Mouse (Mus musculus) c-Kit-negative CD71-positive TER-119-positive erythroid progenitor cells, embryonic 14.5 days (primary cell): ENCODE measurements around the gene Tshz2.

ENCODE experiments used
- DNase-seq: peaks from one replicate; pipeline ENCODE4 v3.0.0-alpha.2; 2013; ENCODE audit warnings: low read depth, low spot score

Gene Tshz2

DNA sequence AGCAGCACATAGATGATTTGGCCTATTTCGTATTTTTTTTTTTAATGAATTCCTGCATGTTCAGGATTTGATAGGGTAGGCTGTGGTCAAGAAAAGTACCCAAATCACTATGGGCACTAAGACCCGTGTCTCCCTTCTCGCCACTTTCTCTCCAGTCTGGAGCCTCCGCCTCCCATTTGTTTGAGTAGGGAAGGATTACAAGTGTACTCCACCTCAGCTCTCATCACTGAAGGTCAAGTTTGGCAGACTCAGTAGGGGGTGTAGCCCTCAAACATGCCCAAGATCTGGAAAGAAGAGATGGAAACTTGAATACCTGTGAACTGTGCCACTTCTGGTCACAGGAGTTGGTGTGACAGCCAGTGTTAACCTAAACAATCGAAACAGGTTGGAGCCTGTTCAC, 66.3 kb downstream of the Tshz2 start:
- no peak for DNase-seq

DNA sequence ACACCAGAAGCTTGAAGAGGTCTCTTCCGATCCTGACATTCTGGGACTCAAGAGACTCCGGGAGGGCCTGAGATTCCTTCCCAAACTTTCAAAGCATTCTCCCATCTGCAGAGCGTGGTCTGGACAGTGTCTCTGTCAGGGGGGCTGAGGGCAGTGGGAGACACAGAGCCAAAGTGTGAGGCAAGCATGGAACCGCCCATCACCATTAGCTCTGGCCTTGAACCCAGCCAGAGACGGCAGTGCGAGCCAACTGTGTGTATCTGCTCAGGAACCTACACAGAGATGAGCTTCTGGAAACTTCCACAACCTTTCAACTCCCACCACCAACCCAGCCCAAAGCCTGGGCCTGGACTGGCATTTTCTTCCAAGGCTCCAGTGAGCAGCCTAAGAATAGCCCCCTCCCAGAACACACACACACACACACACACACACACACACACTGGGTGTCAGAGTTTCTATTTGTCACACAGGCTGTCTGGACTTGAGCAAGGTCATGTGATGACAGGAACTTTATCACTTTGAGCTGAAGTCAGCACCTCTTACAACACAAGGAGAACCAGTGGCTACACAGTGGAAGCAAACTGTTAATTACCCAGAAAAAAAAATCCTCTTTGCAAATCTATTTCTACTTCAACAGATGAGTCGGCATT, 67.2 kb downstream of the Tshz2 start:
- DNase-seq = no peak

DNA sequence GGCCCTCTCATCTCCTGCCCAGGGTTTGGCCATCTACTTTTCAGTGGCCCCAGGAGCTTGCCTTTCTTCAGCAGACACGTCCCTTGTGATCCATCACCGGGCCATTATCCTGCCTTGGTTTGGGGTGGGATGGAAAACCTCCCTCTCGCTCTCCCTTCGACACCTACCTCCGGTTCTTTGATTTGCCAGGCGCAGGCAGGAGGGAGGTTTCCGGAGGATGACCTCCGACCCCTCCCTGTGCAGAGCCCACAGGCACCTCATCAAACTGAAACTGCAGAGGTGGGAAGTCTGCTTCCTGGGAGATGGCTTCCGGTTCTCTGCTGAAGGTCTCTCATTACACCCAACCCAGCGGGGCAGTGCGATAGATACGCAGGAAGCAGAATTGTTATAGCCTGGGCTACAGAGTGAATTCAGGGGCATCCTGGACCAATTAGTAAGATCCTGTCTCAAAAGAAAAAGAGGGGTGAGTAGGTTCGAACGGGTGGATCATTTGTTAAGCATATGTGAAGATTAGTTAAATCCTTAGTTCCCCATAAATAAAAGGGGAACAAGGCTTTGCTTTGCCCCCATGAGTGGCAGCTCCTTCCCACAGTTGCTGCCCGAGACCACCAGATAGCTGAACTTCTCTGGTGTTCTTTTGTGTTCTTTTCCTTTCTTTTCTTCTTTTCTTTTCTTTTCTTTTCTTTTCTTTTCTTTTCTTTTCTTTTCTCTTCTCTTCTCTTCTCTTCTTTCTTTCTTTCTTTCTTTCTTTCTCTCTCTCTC, 70.1 kb downstream of the Tshz2 start:
- no peak for DNase-seq

DNA sequence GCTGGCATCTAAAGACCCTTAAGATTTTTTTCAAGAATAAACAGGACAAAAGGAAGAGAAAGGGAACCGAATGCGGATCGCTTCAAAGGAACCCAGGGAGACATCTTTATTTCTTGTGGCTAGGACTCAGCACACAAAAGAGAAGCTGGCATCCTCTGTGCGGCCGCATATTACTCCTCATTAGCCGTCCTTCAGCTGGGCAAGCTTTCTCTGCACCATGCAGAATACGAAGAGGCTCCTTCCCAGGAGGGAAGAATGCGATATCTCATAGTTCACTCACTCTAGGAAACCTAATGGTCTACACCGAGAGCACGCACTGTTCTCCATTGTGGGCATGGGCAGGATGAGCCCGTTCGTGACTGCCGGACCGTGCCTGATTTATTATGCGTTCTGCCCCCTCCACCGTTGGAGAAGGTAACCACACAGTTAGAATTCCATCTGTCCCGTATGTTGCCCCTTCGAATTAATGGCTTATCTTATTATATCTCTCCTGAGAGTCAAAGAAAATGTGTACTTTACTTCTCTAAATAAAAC, 89.0 kb downstream of the Tshz2 start:
- DNase-seq = no peak

DNA sequence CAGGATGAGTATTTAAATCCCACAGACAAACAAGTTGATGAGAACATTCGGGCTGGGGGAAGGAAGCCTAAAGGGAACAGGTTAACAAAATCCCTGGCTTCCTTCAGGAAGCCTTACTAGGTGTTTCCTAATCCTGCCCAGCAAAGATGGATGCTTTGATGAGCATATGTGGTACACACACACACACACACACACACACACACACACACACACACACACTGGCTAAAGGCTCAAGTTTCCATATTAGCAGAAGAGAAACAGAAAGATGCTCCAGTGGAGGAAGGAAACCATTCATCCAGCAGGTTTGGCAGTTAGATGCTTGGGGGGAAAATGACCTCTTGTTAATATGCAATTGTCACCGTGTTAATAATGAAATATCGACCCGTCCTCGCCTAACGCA, 89.5 kb downstream of the Tshz2 start:
- no peak for DNase-seq

DNA sequence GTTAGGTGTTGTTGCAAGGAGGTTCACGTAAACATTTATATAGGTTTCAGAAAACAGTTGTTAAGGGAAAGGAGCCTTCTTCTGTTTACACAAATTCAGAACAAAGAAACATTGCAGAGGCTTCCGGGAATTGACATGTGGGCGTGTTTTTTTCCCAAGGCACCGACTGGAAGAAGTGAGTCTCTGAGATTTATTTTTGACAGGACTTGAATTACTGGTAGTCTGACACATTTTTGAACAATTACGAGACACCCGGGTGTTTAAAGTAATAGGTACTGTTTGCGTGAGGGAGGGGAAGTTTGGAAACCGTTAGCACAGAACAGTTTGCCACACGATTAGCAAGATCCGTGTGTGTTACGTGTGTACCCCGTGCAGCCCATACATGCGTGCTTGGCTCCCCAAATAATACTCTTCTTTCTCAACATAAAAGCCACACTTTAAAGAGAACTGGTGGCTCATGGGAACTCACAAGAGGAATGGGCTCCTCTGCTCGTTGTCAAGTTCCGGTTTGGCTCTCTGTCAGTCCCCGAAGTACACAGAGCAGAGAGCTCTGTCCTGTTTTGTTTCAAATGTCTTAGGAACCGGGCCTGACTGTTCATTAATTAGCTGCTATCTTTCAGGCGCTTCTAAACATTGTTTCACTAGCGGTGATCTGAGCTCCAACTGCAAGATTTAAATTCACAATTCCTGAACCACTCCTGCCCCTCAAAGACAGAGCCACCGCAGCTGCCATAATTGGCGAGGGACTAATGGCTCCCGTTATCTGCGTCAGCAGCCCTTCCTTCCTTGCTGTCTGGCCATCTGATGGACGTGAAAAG, 91.0 kb downstream of the Tshz2 start:
- DNase-seq = no peak

DNA sequence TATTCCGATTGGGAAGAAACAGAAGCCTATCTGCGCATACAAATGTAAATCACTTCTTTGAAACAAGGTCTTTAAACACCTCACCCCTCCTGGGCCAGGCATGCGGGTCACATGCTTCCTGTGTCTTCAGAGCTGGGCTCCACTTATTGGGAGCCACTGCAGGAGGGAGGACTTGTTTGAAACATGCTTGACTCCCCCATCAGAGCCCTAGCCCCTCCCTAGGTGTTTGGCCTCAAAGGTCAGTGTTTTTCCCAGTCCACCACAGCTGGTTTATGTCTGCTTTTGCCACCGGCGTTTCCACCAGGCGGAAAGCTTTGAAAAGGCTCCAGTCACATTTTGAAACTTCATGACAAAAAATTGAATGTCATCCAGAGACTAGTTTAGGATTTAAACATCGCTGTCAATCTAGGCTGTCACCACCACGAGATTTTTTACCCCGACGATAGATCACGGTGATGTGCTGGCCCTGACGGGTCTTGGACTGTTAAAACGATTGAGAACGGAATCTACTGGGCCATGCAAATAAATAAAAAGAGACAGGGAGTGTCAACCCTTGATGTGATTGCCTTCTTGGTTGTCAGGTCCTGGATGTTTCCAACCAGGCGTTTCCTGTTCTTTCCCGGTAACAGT, 96.0 kb downstream of the Tshz2 start:
- DNase-seq = no peak

DNA sequence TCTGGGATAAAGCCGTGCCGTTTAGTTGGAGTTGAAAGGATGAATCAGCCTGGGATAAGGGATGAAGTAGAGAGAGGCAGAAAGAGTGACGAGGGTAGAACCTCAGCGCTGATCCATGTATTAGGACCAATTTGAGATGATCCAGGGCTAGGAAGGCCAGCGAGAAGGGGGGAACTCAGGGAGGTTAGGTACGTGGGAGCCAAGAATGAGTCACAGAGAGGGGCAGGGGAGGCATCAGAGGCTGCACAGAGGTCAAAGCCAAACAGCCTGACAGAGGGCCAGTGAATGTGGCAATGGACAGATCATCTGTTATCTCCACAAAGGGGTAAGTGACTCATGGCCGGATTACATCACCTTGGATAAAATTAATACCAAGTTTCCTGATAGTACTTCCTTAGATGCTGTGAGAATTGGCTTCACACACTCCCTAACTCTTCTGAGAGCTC, 97.8 kb downstream of the Tshz2 start:
- no peak for DNase-seq

DNA sequence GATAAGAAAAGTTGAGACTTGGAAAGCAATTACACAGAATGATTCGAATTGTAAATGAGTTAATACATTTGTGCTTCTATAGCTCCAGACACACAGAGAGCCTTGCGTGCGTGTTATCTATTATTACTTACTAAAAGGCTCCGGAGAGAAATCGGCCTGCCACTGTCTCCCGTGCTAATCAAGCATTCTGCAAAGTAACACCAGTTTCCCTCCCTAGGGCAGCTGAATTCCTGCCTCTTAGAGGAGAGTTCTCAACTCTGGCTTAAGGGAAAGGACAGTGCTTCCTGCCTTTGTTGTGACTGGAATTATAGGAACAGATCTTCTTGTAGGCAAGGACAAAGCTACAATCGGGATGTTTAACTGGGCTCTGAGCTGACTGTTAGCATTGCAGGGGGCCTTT, 101.2 kb downstream of the Tshz2 start:
- no peak for DNase-seq

DNA sequence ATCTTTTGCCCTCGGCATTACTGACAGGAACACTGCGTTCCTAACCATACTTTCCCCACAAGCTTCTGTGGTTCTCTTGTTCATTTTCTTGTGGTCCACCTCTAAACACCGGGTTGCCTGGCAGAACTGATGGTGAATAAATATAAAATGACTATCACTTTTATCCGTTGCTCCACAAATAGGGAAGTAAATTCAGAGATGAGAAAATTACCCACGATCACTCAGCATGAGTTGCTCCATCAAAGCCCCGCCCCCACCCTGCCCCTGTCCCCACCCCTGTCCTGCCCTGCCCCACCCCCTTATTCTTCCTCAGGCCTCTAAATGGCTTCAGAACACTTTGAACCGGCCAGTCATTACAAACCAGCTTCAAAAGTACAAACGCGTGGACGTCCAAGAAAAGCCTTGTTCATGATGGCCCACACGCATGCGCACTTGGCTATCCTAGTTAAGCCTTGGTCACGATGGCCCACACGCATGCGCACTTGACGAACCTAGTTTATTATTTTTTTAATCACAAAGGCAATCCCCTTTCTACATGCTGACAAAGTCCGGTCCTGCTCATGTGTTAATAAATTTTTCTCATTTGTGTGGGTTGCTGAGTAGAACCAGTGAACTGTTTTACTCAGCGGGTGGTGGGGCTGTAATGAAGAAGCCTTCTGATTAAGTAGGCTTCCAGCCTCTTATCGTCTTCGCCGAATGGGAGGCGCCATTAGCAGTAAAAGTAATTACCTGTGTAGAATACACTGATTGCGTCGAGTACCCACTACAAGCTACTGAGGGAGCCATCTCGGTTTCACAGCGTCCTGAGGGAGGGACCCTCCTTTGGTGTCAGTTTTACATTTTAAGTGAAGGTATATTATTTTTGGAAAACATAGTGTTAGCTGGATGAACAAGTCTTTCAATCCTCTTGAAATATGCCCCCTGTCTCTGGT, 102.9 kb downstream of the Tshz2 start:
- no peak for DNase-seq

DNA sequence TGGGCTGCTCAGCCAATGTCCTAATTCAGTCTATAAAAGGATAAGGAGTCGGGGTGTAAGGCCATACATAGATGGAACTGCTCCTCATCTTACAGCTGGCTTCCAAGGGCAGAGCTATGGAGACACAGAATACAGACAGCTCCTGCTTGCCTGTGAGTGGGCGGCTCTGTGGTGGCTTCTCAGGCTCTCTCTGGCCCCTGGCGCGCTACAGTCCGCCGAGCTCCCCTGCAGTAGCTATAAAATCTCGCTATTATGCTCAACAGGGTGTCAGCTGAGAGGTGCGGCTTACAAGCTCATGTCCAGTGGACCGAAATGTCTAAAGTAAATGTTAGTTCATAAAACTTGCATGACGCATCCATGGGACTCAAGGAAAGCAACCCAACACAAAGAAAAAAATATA, 108.2 kb downstream of the Tshz2 start:
- no peak for DNase-seq

DNA sequence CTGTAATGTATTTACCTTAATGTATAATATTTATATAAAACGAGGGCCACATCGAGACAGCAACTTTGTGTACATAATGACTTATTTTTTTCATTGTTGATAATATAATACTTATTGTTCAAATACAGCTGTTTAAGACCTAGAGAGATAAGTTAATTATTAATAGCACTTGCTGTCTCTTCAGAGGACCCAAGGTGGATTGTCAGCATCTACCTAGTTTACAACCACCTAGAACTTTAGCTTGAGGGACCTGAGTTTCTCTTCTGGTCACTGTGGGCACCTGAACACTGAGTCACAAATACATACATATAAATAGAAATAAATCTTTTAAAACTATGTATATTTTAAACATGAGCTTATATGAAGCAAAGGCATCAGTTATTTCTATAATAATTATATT, 110.0 kb downstream of the Tshz2 start:
- no peak for DNase-seq

DNA sequence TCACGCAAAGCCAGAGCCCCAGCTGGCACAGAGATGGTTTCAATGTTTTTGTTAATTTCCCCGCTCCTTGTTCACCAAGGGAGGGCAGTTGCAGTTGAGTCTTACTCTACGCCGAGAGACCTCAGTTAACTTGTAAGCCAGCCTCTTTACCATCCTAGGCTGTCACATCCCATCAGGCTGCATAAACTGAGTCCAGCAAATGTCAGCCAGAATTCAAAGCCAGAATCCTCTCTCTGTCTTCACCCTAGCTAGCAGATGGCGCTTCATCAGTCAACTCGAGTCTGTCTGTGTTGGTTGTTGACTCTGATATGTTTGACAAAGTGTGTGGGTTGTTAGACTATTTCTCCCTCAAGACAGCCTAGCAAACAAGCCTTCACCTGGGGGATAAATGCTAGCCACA, 110.5 kb downstream of the Tshz2 start:
- DNase-seq = no peak

DNA sequence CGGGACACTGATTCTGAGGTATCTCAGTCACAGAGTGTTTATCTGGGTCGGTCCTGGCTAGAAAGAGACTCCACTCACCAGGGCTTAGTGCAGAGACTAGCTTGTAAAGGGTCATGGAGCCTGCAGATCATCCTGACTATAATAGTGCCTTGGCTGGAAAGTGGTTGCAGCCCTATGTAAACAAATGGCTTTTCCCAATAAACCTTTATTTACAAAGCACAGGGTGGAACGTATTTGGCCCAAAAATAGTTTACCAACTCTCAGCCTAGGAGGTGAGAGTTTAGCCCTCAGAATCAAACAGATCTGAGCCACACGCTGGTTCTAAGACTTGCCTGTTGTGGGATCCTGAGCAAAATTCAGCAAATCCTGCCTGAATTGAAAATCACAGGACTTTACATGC, 111.1 kb downstream of the Tshz2 start:
- no peak for DNase-seq

DNA sequence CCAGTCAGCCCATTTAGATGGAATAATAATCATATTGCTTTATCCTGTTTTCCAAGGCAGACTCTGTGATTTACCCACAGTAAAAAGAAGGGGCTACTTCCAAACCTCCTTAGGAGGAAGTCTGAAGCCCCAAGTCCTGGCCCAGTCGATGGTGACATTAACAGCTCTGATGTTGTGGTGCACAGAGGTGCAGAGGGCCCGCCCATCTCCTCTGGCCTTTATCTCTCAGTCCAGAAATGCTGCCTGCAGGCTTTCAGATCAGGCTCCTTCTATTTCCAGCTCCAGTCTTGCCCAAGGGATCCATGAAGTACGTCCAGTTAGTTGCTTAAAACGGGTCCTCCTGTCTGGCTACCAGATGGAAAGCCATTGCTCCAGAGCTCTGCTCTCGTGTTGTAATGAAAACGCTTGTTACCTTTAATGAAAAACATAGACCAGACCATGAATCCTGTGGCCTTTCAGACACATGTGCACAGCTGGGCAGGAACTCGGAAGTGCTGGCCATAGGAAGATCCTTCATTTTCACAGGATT, 114.4 kb downstream of the Tshz2 start:
- no peak for DNase-seq

DNA sequence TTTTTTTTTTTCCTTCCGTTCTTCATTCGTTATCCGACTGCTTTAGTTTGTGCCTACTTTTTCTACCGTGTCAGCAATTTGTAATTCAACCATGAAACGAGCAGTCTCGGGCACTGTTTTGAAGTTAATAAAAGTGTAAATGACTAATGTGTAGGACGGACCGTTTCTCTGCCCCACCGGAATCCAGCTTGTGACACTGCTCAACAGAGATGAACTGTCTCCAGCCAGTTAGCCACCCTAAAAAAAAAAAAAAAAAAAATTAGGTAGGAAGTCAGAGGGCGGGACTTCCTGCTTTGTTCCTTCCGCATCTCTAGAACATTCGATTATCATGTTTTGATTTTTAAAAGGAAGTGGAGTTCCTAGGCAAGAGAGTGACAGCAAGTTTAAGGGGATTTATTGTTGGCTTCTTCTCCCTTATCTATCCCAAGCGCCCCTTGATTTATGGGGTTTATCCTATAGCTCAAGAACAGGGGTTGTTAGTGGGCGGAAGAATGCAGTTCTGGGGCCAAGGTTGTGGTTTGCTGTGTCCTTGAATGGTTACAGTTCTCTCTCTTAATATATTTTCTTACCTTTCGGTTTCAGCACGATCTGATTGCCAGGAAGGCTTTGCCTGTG, 116.6 kb downstream of the Tshz2 start:
- DNase-seq = no peak

DNA sequence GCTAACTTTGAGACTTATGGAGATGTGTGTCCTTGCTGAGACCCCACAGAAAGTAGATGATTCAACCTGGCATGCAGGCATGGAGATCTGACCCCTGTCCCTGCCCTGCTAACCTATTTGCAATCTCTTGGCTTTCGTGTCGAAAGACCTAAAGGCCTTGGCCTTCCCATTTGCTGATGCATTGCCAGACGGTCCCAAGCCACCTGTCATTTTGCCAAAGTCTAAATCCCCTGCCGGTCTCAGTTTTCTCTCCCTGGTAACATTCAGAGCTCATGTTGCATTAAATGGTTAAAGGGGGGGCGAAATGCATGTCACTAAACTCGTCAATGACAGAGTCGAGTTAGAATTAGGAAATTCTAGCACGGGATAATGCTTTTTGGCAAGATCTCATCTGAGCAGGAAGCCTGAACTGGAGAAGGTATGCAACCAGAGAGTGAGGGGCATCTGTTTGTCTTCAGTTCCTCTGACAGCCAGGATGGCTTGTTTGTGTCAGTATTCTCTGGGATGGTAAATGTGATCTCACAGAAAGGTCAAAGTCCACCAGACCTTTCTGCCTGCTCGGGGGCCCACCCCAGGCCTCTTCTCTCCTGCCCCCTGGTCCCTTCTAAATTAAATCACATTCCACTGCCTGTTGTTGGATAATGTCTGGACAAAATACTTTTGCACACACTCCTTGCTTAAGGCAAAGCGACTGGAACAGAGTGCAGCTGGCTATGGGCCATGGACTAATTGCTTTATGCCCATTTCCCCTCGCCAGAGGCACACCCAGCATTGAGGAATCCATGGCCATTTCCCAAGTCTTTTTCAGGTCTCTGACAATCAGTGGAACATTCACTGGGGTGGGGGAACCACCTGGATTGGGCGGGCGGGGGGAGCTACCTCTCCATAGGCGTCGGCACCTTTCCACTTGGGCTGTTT, 118.0 kb downstream of the Tshz2 start:
- no peak for DNase-seq

DNA sequence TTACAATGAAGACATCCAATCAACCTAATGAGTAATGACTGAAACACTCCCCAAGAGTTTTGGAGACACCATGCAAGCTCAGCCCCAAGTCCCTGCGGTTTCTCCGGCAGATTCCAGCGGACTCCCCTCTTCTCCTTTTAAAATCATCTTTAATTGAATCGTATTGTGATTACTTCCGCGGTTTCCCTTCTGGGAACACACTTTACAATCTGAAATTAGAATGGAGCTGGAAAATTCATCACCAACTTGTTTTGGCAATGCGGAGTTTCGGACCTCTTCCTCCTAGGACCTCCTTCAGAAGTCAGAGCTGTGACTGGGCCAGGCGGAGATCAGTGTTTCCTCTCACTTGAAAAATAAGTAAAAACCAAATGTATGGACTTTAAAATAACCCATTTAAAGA, 119.3 kb downstream of the Tshz2 start:
- no peak for DNase-seq

DNA sequence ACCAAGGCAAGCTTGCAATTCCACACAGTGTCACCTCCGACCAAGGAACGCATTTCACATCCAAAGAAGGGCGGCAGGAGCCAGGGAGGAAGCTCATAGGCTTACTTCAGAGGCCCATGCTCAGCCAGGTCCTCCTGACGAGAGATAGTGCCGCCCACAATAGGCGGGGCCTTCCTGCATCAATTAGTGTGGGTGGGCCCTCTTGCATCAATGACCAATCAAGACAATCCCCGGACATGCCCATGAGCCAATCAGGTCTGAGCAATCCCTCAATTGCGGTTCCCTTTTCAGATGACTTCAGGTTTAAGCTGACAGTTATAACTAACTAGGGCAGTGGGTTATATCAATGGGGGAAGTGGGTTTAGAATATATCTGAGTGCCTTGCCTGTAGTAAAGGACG, 120.6 kb downstream of the Tshz2 start:
- no peak for DNase-seq
